Mouse (Mus musculus) ES-E14 (cell line): Measurements from ENCODE around the gene Haus7. TPM values are rescaled to one million over a fixed set of nuclear protein-coding genes. Genes with fewer than 3 reads are reported as not detected.

Source experiments
- DNase-seq: peaks from one replicate; pipeline ENCODE4 v3.0.0-alpha.2; 2013; ENCODE audit warnings: low read depth, low spot score
- H3K27ac ChIP-seq: 2 replicates; pipeline ENCODE4 v1.5.1; 2012; ENCODE audit warnings: low read depth, mild to moderate bottlenecking, low read length, moderate library complexity, mixed read lengths; ENCODE audit not compliant: poor library complexity, insufficient read depth, severe bottlenecking
- H3K36me3 ChIP-seq: 2 replicates; pipeline ENCODE4 v1.6.1; 2012; ENCODE audit warnings: mild to moderate bottlenecking, low read length, moderate library complexity, mixed read lengths; ENCODE audit not compliant: control insufficient read depth, poor library complexity, insufficient read depth, severe bottlenecking
- H3K4me1 ChIP-seq, 2 experiments: fragments of 150-350 bp in 1 of 2; sonication (generic) in 1 of 2; 2 replicates each; pipeline ENCODE4 v1.6.1; 2012; ENCODE audit warnings: low read length in 2 of 2, mild to moderate bottlenecking in 1 of 2, mixed read lengths in 1 of 2; ENCODE audit not compliant: control insufficient read depth in 2 of 2, insufficient read depth in 2 of 2, poor library complexity in 1 of 2
- H3K4me3 ChIP-seq, 2 experiments: fragments of 150-350 bp in 1 of 2; sonication (generic) in 1 of 2; 2 replicates each; pipeline ENCODE4 v1.5.1; 2012; ENCODE audit warnings: low read length in 2 of 2, low read depth in 1 of 2, mild to moderate bottlenecking in 1 of 2, mixed read lengths in 1 of 2; ENCODE audit not compliant: insufficient read depth in 1 of 2, poor library complexity in 1 of 2, severe bottlenecking in 1 of 2
- H3K9ac ChIP-seq: 2 replicates; pipeline ENCODE4 v1.6.1; 2012; ENCODE audit warnings: low read depth, mild to moderate bottlenecking, low read length, mixed read lengths; ENCODE audit not compliant: poor library complexity, insufficient read depth, severe bottlenecking
- H3K9me3 ChIP-seq: fragments of 150-350 bp; sonication (generic); 2 replicates; pipeline ENCODE4 v1.6.1; 2012; ENCODE audit warnings: low read depth, mild to moderate bottlenecking, low read length; ENCODE audit not compliant: control insufficient read depth, insufficient read depth
- CHD2 ChIP-seq: IDR thresholded peaks from 2 replicates; pipeline ENCODE4 v1.6.1; 2014; ENCODE audit warnings: mild to moderate bottlenecking, low read depth, low read length, inconsistent platforms
- HCFC1 ChIP-seq: IDR thresholded peaks from 2 replicates; pipeline ENCODE4 v1.6.1; 2012; ENCODE audit warnings: low read length, inconsistent platforms, borderline replicate concordance; ENCODE audit not compliant: insufficient read depth
- MAFK ChIP-seq: IDR thresholded peaks from 2 replicates; pipeline ENCODE4 v1.6.1; 2014; ENCODE audit warnings: mild to moderate bottlenecking, low read depth, low read length, inconsistent platforms; ENCODE audit not compliant: insufficient read depth
- ZC3H11A ChIP-seq: IDR thresholded peaks from 2 replicates; pipeline ENCODE4 v1.6.1; 2012; ENCODE audit warnings: low read depth, mild to moderate bottlenecking, inconsistent platforms, low read length, borderline replicate concordance
- ZNF384 ChIP-seq: IDR thresholded peaks from 2 replicates; pipeline ENCODE4 v1.6.1; 2012; ENCODE audit warnings: low read depth, low read length, inconsistent platforms
- in situ Hi-C, 2 experiments: fragments of 600-800 bp; cut with MboI; formaldehyde crosslinking; loops; one replicate each; pipeline ENCODE4 v1.15.1; 2025; ENCODE audit warnings: low sequenced_read_pairs in 2 of 2, inconsistent platforms in 1 of 2; ENCODE audit not compliant: unreplicated experiment in 2 of 2
- total RNA-seq: library from RNA; depleted of rRNA; stranded (reverse); fragments of 300-350 nt; gene quantifications from 2 replicates; pipeline ENCODE4 v1.2.3, GENCODE M21; 2012

The Haus7 gene
- total RNA-seq, 1 experiment = 31.1 TPM

DNA sequence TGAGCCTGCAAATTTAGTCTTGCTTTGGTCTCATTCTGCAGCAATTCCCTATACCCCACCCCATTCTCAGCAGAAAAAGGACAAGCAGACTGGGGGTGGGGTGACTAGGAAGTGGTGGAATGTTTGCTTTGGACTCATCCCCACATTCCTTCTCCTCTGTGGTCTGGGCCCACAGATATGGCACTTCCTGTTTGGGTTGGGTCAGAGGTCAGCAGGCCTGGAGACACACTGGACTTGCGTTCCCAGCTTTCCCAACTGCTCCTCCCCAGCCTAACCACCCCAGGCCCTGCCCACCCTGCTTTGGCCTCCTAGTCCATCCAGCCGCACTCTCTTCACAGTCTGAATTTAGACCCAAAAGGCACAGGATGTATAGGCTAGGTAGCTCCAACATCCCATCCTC is 17.8 kb upstream of the Haus7 start:
- no peak overlapping the region for H3K9ac ChIP-seq
- TF ChIP-seq HCFC1 (no peak), ZC3H11A (no peak), ZNF384 (no peak), CHD2 (no peak)
- no peak overlapping the region for H3K4me3 ChIP-seq
- H3K27ac ChIP-seq = no peak overlapping the region
- no peak for DNase-seq
- H3K4me1 ChIP-seq = no peaks in the 10 kb centered on the region
- H3K9me3 ChIP-seq = no peaks in the 10 kb centered on the region
- H3K36me3 ChIP-seq = no peaks in the 10 kb centered on the region
- in situ Hi-C loops = no loop called here

- Histone ChIP-seq H3K9ac (no peak overlapping the region), H3K9me3 (no peaks in the 10 kb centered on the region), H3K4me1 (no peaks in the 10 kb centered on the region), H3K36me3 (no peaks in the 10 kb centered on the region), H3K27ac (no peak overlapping the region), H3K4me3 (no peak overlapping the region)
- no peak for TF ChIP-seq MAFK
- no peak for TF ChIP-seq ZNF384
- no peak for TF ChIP-seq ZC3H11A
- no peak for TF ChIP-seq HCFC1
- in situ Hi-C loops = no loop called here
- no peak for DNase-seq
Measured at GRCm38 (mm10) chrX:73475658-73476256, 16.9 kb upstream of the Haus7 start.

DNA sequence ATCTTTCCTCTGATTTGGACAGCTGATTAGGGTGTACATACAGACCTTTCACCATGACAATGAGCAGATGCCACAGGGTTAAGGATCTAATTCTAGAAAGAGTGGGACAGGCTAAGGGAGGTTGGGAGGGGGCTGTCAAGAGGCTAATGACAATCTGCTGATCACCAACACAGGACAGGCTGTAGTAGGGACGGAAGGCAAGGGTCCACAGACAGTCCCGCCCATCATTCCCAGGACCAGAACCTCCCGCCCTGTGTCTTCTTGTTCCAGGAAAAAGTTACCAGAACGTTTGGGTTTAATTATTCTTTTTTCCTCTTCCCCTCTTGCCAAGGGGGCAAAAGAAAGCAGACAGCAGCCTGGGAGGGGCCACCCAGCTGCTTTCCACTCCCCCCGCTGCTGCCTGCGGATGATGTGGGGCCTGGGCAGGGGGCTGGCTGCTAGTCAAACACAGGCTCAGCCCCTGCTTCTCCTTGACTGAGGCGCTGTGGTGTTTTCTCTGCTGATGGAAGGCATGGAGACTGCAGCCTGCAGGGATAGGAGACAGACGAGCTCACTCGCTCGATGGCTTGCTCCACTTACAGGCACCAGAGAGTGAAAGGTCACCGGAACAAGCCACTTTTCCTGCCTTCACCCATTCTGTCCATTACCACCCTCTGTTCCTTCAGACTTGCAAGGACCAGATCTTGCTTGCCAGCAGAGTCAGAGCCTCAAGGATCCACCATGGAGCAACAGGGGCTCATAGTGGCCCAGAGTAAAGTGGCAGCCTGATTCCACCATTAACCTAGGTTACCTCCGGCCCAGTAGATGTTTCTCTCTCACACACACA is 15.7 kb upstream of the Haus7 start:
- H3K4me1 ChIP-seq = no peaks in the 10 kb centered on the region
- no peak overlapping the region for H3K4me3 ChIP-seq
- H3K36me3 ChIP-seq = no peaks in the 10 kb centered on the region
- no peaks in the 10 kb centered on the region for H3K9me3 ChIP-seq
- no peak overlapping the region for H3K9ac ChIP-seq
- in situ Hi-C loops = no loop called here
- TF ChIP-seq HCFC1 (no peak), MAFK (no peak), ZC3H11A (no peak), ZNF384 (no peak), CHD2 (no peak)
- DNase-seq = no peak
- H3K27ac ChIP-seq = no peak overlapping the region

- Histone ChIP-seq H3K4me3 (no peak overlapping the region), H3K27ac (no peak overlapping the region), H3K36me3 (no peaks in the 10 kb centered on the region), H3K9ac (no peak overlapping the region), H3K9me3 (no peaks in the 10 kb centered on the region), H3K4me1 (no peaks in the 10 kb centered on the region)
- TF ChIP-seq HCFC1 (no peak), MAFK (no peak), CHD2 (no peak), ZC3H11A (no peak), ZNF384 (no peak)
- no peak for DNase-seq
- in situ Hi-C loops = no loop called here
Measured at GRCm38 (mm10) chrX:73471764-73472163, 12.9 kb upstream of the Haus7 start.

GRCm38 (mm10) chrX:73468752-73469151 is 9.9 kb upstream of the Haus7 start:
- H3K9ac ChIP-seq = no peak overlapping the region
- in situ Hi-C loops = no loop called here
- no peak for DNase-seq
- H3K4me1 ChIP-seq = no peaks in the 10 kb centered on the region
- H3K36me3 ChIP-seq = no peaks in the 10 kb centered on the region
- TF ChIP-seq ZNF384 = no peak
- TF ChIP-seq ZC3H11A = no peak
- TF ChIP-seq HCFC1 = no peak
- TF ChIP-seq MAFK = no peak
- TF ChIP-seq CHD2 = no peak
- no peaks in the 10 kb centered on the region for H3K9me3 ChIP-seq
- H3K27ac ChIP-seq = no peak overlapping the region
- no peak overlapping the region for H3K4me3 ChIP-seq
